Mouse (Mus musculus) spleen, postnatal 0 days (tissue): ENCODE data around the gene Trdn. TPM values are rescaled to one million over a fixed set of nuclear protein-coding genes. Genes with fewer than 3 reads are reported as not detected.

Experiments used
- polyA plus RNA-seq: library from polyadenylated mRNA; unstranded; fragments of >200 nt; fragmentation: Nextera tagmentation; extraction: Ambion mirVana; gene quantifications from 2 replicates; pipeline ENCODE4 v1.2.1, GENCODE M21; 2015

The Trdn gene
- polyA plus RNA-seq = not detected in 2 replicates

DNA sequence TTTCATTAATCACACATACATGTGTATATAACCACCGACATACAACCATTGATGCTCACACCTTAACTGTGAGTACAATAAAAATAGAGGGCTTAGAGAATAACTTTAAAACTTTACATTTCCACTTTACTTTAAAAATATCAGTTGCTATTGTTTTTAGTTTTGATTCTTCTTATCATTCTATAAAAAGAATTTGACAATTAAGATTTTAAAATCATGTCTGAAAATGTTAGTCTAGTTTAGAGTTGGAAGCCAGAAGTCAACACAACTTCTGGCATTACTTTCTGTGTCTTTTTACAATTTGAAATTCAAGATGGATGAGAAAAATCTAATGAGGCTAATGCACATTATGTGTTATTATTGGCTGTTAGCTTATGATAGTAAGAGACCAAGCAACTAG is at the start of gene Trdn:
TSS of gene Trdn (plus strand) at position 301 of the 400 bp plus-strand sequence.

Other genes starting within 250 kb of the Trdn start
- not detected in 2 replicates for gene Nkain2, start 190.1 kb upstream of the Trdn start, polyA plus RNA-seq